21 mouse cellular contexts compared by ENCODE assay signal in genomic region chr16:72694787-72695186, GRCm38 (mm10).
DNase-seq lines count a peak whose midpoint lies in the region; ATAC-seq and TF ChIP-seq lines count a peak whose summit lies in the region.
"Had no signal": no experiment of that assay in that cellular context is flagged by ENCODE, and none has a peak within 500 bp of the region (broad histone marks: within the 10 kb centered on the region; RNA-seq: fewer than 3 reads in every experiment).

No protein-coding gene starts in this region.

- peak overlapping the region; percentile 86 for H3K27ac ChIP-seq in hindbrain, embryonic 10.5 days
- H3K27ac ChIP-seq in hindbrain, postnatal 0 days: no peak overlapping the region
- H3K27ac ChIP-seq in kidney, embryonic 15.5 days: peak overlapping the region; percentile 64
- no peak overlapping the region for H3K27ac ChIP-seq in kidney, postnatal 0 days
- peak overlapping the region; percentile 34; the same call in 1 of the 2 replicates for H3K27ac ChIP-seq in midbrain, embryonic 10.5 days (replicated peaks)
- no peak overlapping the region for H3K27ac ChIP-seq in midbrain, embryonic 14.5 days (replicated peaks; ENCODE audit: low read depth, low read length)
- H3K27ac ChIP-seq: embryonic facial prominence, embryonic 12.5 days; forebrain, embryonic 13.5 days; forebrain, embryonic 15.5 days had no signal

- no peak overlapping the region for H3K4me3 ChIP-seq in hindbrain, embryonic 10.5 days
- H3K4me3 ChIP-seq in hindbrain, postnatal 0 days (ENCODE audit: low read length): no peak overlapping the region
- H3K4me3 ChIP-seq in kidney, embryonic 15.5 days (replicated peaks): no peak overlapping the region
- no peak overlapping the region for H3K4me3 ChIP-seq in kidney, postnatal 0 days (replicated peaks; ENCODE audit: low read depth, low read length)
- H3K4me3 ChIP-seq in midbrain, embryonic 10.5 days: no peak overlapping the region
- no peak overlapping the region for H3K4me3 ChIP-seq in midbrain, embryonic 14.5 days (replicated peaks; ENCODE audit: low read depth, low read length)
- H3K4me3 ChIP-seq: embryonic facial prominence, embryonic 12.5 days; forebrain, embryonic 13.5 days; forebrain, embryonic 15.5 days had no signal

- TF ChIP-seq CTCF in hindbrain, postnatal 0 days (IDR thresholded peaks at IDR 0.05; ENCODE audit: low read depth): no peak
- TF ChIP-seq CTCF in kidney, postnatal 0 days (IDR thresholded peaks at IDR 0.05; ENCODE audit: low read depth): no peak

- H3K27me3 ChIP-seq in hindbrain, embryonic 10.5 days (ENCODE audit: insufficient read depth, poor library complexity, severe bottlenecking): no peaks in the 10 kb centered on the region
- H3K27me3 ChIP-seq in hindbrain, postnatal 0 days (ENCODE audit: insufficient read depth, low read length): no peaks in the 10 kb centered on the region
- no peaks in the 10 kb centered on the region for H3K27me3 ChIP-seq in kidney, embryonic 15.5 days
- H3K27me3 ChIP-seq in kidney, postnatal 0 days (ENCODE audit: insufficient read depth, low read length): no peaks in the 10 kb centered on the region
- H3K27me3 ChIP-seq in midbrain, embryonic 10.5 days (ENCODE audit: low read depth, poor library complexity, severe bottlenecking): peaks cover 33% of the 10 kb centered on the region
- no peaks in the 10 kb centered on the region for H3K27me3 ChIP-seq in midbrain, embryonic 14.5 days (ENCODE audit: control insufficient read depth, insufficient read depth, low read length)
- H3K27me3 ChIP-seq: embryonic facial prominence, embryonic 12.5 days had no signal

- H3K4me2 ChIP-seq in hindbrain, postnatal 0 days (ENCODE audit: low read depth, low read length): no peak overlapping the region
- no peak overlapping the region for H3K4me2 ChIP-seq in kidney, embryonic 15.5 days
- no peak overlapping the region for H3K4me2 ChIP-seq in kidney, postnatal 0 days (ENCODE audit: low read length)
- H3K4me2 ChIP-seq in midbrain, embryonic 14.5 days (ENCODE audit: low read length): no peak overlapping the region
- H3K4me2 ChIP-seq: embryonic facial prominence, embryonic 12.5 days; forebrain, embryonic 13.5 days; forebrain, embryonic 15.5 days had no signal

- DNase-seq in hindbrain, embryonic 10.5 days (ENCODE audit: low spot score): no peak
- no peak for DNase-seq in hindbrain, postnatal 0 days (ENCODE audit: low spot score)
- DNase-seq in kidney, postnatal 4 days: no peak
- peak; percentile 57 for DNase-seq in kidney, postnatal 0 days (ENCODE audit: low spot score)
- DNase-seq in kidney, adult 8-10 months: no peak
- no peak for DNase-seq in midbrain, embryonic 10.5 days (ENCODE audit: low spot score)
- DNase-seq in midbrain, embryonic 14.5 days: no peak
- DNase-seq: adrenal gland, adult 2 months; adrenal gland, postnatal 10 days; adrenal gland, postnatal 25 days; cerebellum, adult 11 months; cerebellum, adult 18-20 months; cerebellum, adult 8-10 months; cerebellum, adult 9-11 months; cerebellum, postnatal 14 days; cerebellum, postnatal 36 days; embryo, embryonic 11 days had no signal

- H3K9me3 ChIP-seq in hindbrain, embryonic 10.5 days: no peaks in the 10 kb centered on the region
- no peaks in the 10 kb centered on the region for H3K9me3 ChIP-seq in hindbrain, postnatal 0 days (ENCODE audit: low read length)
- no peaks in the 10 kb centered on the region for H3K9me3 ChIP-seq in kidney, embryonic 15.5 days (replicated peaks)
- no peaks in the 10 kb centered on the region for H3K9me3 ChIP-seq in kidney, postnatal 0 days (replicated peaks; ENCODE audit: low read length)
- H3K9me3 ChIP-seq in midbrain, embryonic 10.5 days (replicated peaks): no peaks in the 10 kb centered on the region
- H3K9me3 ChIP-seq in midbrain, embryonic 14.5 days (ENCODE audit: control insufficient read depth, low read length): no peaks in the 10 kb centered on the region
- H3K9me3 ChIP-seq: embryonic facial prominence, embryonic 12.5 days; forebrain, embryonic 13.5 days; forebrain, embryonic 15.5 days had no signal

- no peaks in the 10 kb centered on the region for H3K36me3 ChIP-seq in hindbrain, embryonic 10.5 days
- H3K36me3 ChIP-seq in hindbrain, postnatal 0 days (ENCODE audit: insufficient read depth, low read length): no peaks in the 10 kb centered on the region
- no peaks in the 10 kb centered on the region for H3K36me3 ChIP-seq in kidney, embryonic 15.5 days
- H3K36me3 ChIP-seq in kidney, postnatal 0 days (ENCODE audit: insufficient read depth, low read length): no peaks in the 10 kb centered on the region
- no peaks in the 10 kb centered on the region for H3K36me3 ChIP-seq in midbrain, embryonic 10.5 days
- no peaks in the 10 kb centered on the region for H3K36me3 ChIP-seq in midbrain, embryonic 14.5 days (ENCODE audit: control insufficient read depth, insufficient read depth, low read length)
- H3K36me3 ChIP-seq: embryonic facial prominence, embryonic 12.5 days; forebrain, embryonic 15.5 days had no signal

- no peak for ATAC-seq in hindbrain, postnatal 0 days
- ATAC-seq in kidney, embryonic 15.5 days (replicated peaks; ENCODE audit: low FRiP score): peak; percentile 63
- ATAC-seq in kidney, postnatal 0 days (replicated peaks; ENCODE audit: low FRiP score, low read depth): peak; percentile 46; the same call in 1 of the 2 replicates
- no peak for ATAC-seq in midbrain, embryonic 14.5 days (ENCODE audit: low FRiP score, low TSS enrichment)
- ATAC-seq: forebrain, embryonic 13.5 days; forebrain, embryonic 15.5 days had no signal

- H3K4me1 ChIP-seq in hindbrain, embryonic 10.5 days (replicated peaks): peaks cover 81% of the 10 kb centered on the region
- H3K4me1 ChIP-seq in hindbrain, postnatal 0 days (ENCODE audit: insufficient read depth, low read length): peaks cover 9% of the 10 kb centered on the region; the same call in 1 of the 2 replicates
- H3K4me1 ChIP-seq in kidney, embryonic 15.5 days: peaks cover 18% of the 10 kb centered on the region
- 0 out of 2 replicates have a peak, but pooled peaks cover 2% of the 10 kb centered on the region for H3K4me1 ChIP-seq in kidney, postnatal 0 days (replicated peaks; ENCODE audit: insufficient read depth, low read length)
- H3K4me1 ChIP-seq in midbrain, embryonic 10.5 days: peaks cover 66% of the 10 kb centered on the region
- peaks cover 57% of the 10 kb centered on the region for H3K4me1 ChIP-seq in midbrain, embryonic 14.5 days (ENCODE audit: control insufficient read depth, insufficient read depth, low read length)

- H3K9ac ChIP-seq in hindbrain, postnatal 0 days (replicated peaks; ENCODE audit: low read length): no peak overlapping the region
- no peak overlapping the region for H3K9ac ChIP-seq in kidney, embryonic 15.5 days
- H3K9ac ChIP-seq in kidney, postnatal 0 days (ENCODE audit: low read depth, low read length): no peak overlapping the region
- H3K9ac ChIP-seq in midbrain, embryonic 14.5 days (replicated peaks; ENCODE audit: low read length): no peak overlapping the region
- H3K9ac ChIP-seq: embryonic facial prominence, embryonic 12.5 days; forebrain, embryonic 13.5 days; forebrain, embryonic 15.5 days had no signal

- WGBS in hindbrain, embryonic 10.5 days: 73% methylated on average over 5 of the region's 5 CpGs
- 81% methylated on average over 5 of the region's 5 CpGs for WGBS in hindbrain, postnatal 0 days
- WGBS in kidney, embryonic 15.5 days: 40% methylated on average over 5 of the region's 5 CpGs
- 33% methylated on average over 5 of the region's 5 CpGs for WGBS in kidney, postnatal 0 days
- 81% methylated on average over 5 of the region's 5 CpGs for WGBS in midbrain, embryonic 10.5 days
- WGBS in midbrain, embryonic 14.5 days: 84% methylated on average over 5 of the region's 5 CpGs

Comparison
In these comparisons a context has a peak if more than half of its experiments do, and no peak if none do; other contexts are left out.
1. H3K27ac ChIP-seq: peak in hindbrain, embryonic 10.5 days (single experiment), kidney, embryonic 15.5 days (single experiment) and midbrain, embryonic 10.5 days (single experiment); none in hindbrain, postnatal 0 days (single experiment), kidney, postnatal 0 days (single experiment) and midbrain, embryonic 14.5 days (single experiment).
2. ATAC-seq: peak in kidney, embryonic 15.5 days (single experiment) and kidney, postnatal 0 days (single experiment); none in hindbrain, postnatal 0 days (single experiment) and midbrain, embryonic 14.5 days (single experiment).